Mouse (Mus musculus) erythroblast, embryonic 14.5 days (primary cell): Measurements from ENCODE around the gene Lrmda. TPM values are rescaled to one million over a fixed set of nuclear protein-coding genes. Genes with fewer than 3 reads are reported as not detected.

Source experiments
- H3K27me3 ChIP-seq: 2 replicates; pipeline ENCODE4 v1.6.1; 2012; ENCODE audit warnings: inconsistent platforms; ENCODE audit not compliant: control insufficient read depth
- H3K36me3 ChIP-seq: 2 replicates; pipeline ENCODE4 v1.6.1; 2012; ENCODE audit warnings: mild to moderate bottlenecking, inconsistent platforms; ENCODE audit not compliant: control insufficient read depth
- H3K4me1 ChIP-seq: 2 replicates; pipeline ENCODE4 v1.6.1; 2012; ENCODE audit warnings: inconsistent platforms; ENCODE audit not compliant: control insufficient read depth
- H3K4me3 ChIP-seq: replicated peaks from 2 replicates; pipeline ENCODE3; 2012; ENCODE audit warnings: moderate library complexity, mild to moderate bottlenecking, inconsistent platforms
- H3K9me3 ChIP-seq: 2 replicates; pipeline ENCODE4 v1.6.1; 2012; ENCODE audit warnings: low read length, inconsistent platforms, mixed read lengths; ENCODE audit not compliant: control insufficient read depth
- GATA1 ChIP-seq: IDR thresholded peaks from 2 replicates; pipeline ENCODE4 v1.6.1; 2012; ENCODE audit warnings: low read length, inconsistent platforms, mixed read lengths
- TAL1 ChIP-seq: IDR thresholded peaks from 3 replicates; pipeline ENCODE4 v1.6.1; 2012; ENCODE audit warnings: low read length, inconsistent platforms, mixed read lengths
- polyA plus RNA-seq: library from polyadenylated mRNA; stranded (reverse); fragments of >175 nt; gene quantifications from 2 replicates; pipeline ENCODE4 v1.2.3, GENCODE M21; 2012

The Lrmda gene
- polyA plus RNA-seq, 1 experiment, result not detected

- H3K36me3 ChIP-seq, result no peaks in the 10 kb centered on the region
- TF ChIP-seq TAL1 (no peak), GATA1 (no peak)
- no peaks in the 10 kb centered on the region for H3K9me3 ChIP-seq
- H3K4me3 ChIP-seq, result no peak overlapping the region
- H3K4me1 ChIP-seq, result no peaks in the 10 kb centered on the region
- H3K27me3 ChIP-seq, result no peaks in the 10 kb centered on the region
Measured at GRCm38 (mm10) chr14:22930488-22931046, 911.1 kb downstream of the Lrmda start.

- Histone ChIP-seq H3K4me3 (no peak overlapping the region), H3K9me3 (no peaks in the 10 kb centered on the region), H3K36me3 (no peaks in the 10 kb centered on the region), H3K4me1 (no peaks in the 10 kb centered on the region), H3K27me3 (no peaks in the 10 kb centered on the region)
- no peak for TF ChIP-seq GATA1
Measured at GRCm38 (mm10) chr14:22931114-22931822, 911.8 kb downstream of the Lrmda start.

- H3K27me3 ChIP-seq, result no peaks in the 10 kb centered on the region
- TF ChIP-seq GATA1, result no peak
- TF ChIP-seq TAL1, result no peak
- no peak overlapping the region for H3K4me3 ChIP-seq
- H3K4me1 ChIP-seq, result no peaks in the 10 kb centered on the region
- H3K9me3 ChIP-seq, result no peaks in the 10 kb centered on the region
- no peaks in the 10 kb centered on the region for H3K36me3 ChIP-seq
Measured at GRCm38 (mm10) chr14:22936701-22937100, 917.2 kb downstream of the Lrmda start.

GRCm38 (mm10) chr14:22940576-22940975, 921.1 kb downstream of the Lrmda start:
- Histone ChIP-seq H3K27me3 (no peaks in the 10 kb centered on the region), H3K36me3 (no peaks in the 10 kb centered on the region), H3K4me1 (no peaks in the 10 kb centered on the region), H3K9me3 (no peaks in the 10 kb centered on the region), H3K4me3 (no peak overlapping the region)
- TF ChIP-seq GATA1, result no peak
- TF ChIP-seq TAL1, result no peak

- Histone ChIP-seq H3K27me3 (no peaks in the 10 kb centered on the region), H3K4me3 (no peak overlapping the region), H3K9me3 (no peaks in the 10 kb centered on the region), H3K4me1 (no peaks in the 10 kb centered on the region), H3K36me3 (no peaks in the 10 kb centered on the region)
- TF ChIP-seq GATA1, result no peak
- TF ChIP-seq TAL1, result no peak
Measured at GRCm38 (mm10) chr14:22942569-22942968, 923.1 kb downstream of the Lrmda start.

GRCm38 (mm10) chr14:22949466-22949865, 930.0 kb downstream of the Lrmda start:
- Histone ChIP-seq H3K27me3 (no peaks in the 10 kb centered on the region), H3K9me3 (no peaks in the 10 kb centered on the region), H3K4me3 (no peak overlapping the region), H3K36me3 (no peaks in the 10 kb centered on the region), H3K4me1 (no peaks in the 10 kb centered on the region)
- TF ChIP-seq GATA1, result no peak
- no peak for TF ChIP-seq TAL1

- no peaks in the 10 kb centered on the region for H3K36me3 ChIP-seq
- H3K9me3 ChIP-seq, result no peaks in the 10 kb centered on the region
- no peak overlapping the region for H3K4me3 ChIP-seq
- TF ChIP-seq TAL1 (no peak), GATA1 (no peak)
- H3K4me1 ChIP-seq, result no peaks in the 10 kb centered on the region
- no peaks in the 10 kb centered on the region for H3K27me3 ChIP-seq
Measured at GRCm38 (mm10) chr14:22952981-22953380, 933.5 kb downstream of the Lrmda start.

- Histone ChIP-seq H3K36me3 (no peaks in the 10 kb centered on the region), H3K9me3 (no peaks in the 10 kb centered on the region), H3K27me3 (no peaks in the 10 kb centered on the region), H3K4me3 (no peak overlapping the region), H3K4me1 (no peaks in the 10 kb centered on the region)
- TF ChIP-seq GATA1, result no peak
- TF ChIP-seq TAL1, result no peak
Measured at GRCm38 (mm10) chr14:22960166-22960565, 940.7 kb downstream of the Lrmda start.

GRCm38 (mm10) chr14:22964796-22965660, 945.5 kb downstream of the Lrmda start:
- TF ChIP-seq TAL1 (no peak), GATA1 (no peak)
- Histone ChIP-seq H3K4me1 (no peaks in the 10 kb centered on the region), H3K36me3 (no peaks in the 10 kb centered on the region), H3K9me3 (peaks cover 3% of the 10 kb centered on the region; the same call in 1 of the 2 replicates), H3K27me3 (no peaks in the 10 kb centered on the region), H3K4me3 (no peak overlapping the region)
